Mouse (Mus musculus): Measurements from ENCODE around the gene H2-Ab1. TPM values are rescaled to one million over a fixed set of nuclear protein-coding genes. Genes with fewer than 3 reads are reported as not detected.

Gene H2-Ab1
- polyA plus RNA-seq, 1 experiment from 2014 or later = 28.5 TPM

DNA sequence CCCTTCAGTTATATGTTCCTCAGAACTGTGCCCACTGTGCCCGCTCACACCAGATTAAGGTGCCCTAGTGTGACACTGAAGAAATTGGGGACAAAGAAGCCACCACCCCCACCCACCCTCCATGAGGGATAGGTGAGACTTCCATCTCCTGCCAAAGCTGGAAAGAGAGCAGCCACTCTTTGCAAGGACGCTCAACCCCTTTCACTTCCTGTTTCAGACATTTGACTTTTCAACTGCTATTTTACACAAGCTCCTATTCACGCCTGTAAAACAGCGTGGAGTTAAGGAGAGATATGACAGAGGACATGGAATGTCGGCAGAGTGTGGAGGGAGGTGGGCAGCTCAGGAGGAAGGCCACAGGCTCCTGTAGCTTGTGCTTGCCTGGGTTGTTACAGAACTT lies 29.0 kb downstream of the H2-Ab1 start:
- no peak overlapping the region for H3K9ac ChIP-seq (ENCODE audit: low read depth, low read length)
- no peaks in the 10 kb centered on the region for H3K4me1 ChIP-seq (ENCODE audit: control insufficient read depth, insufficient read depth, low read length)
- H3K4me3 ChIP-seq (ENCODE audit: low read length) = no peak overlapping the region
- no peak for ATAC-seq
- no peaks in the 10 kb centered on the region for H3K27me3 ChIP-seq (replicated peaks; ENCODE audit: control insufficient read depth, insufficient read depth, low read length)
- H3K27ac ChIP-seq (ENCODE audit: low read length) = no peak overlapping the region
- 74% methylated on average over 5 of the region's 5 CpGs for WGBS
- no peak overlapping the region for H3K4me2 ChIP-seq (ENCODE audit: low read depth, low read length)
- no peaks in the 10 kb centered on the region for H3K36me3 ChIP-seq (ENCODE audit: control insufficient read depth, insufficient read depth, low read length)
- H3K9me3 ChIP-seq (ENCODE audit: control insufficient read depth, low read length) = no peaks in the 10 kb centered on the region

DNA sequence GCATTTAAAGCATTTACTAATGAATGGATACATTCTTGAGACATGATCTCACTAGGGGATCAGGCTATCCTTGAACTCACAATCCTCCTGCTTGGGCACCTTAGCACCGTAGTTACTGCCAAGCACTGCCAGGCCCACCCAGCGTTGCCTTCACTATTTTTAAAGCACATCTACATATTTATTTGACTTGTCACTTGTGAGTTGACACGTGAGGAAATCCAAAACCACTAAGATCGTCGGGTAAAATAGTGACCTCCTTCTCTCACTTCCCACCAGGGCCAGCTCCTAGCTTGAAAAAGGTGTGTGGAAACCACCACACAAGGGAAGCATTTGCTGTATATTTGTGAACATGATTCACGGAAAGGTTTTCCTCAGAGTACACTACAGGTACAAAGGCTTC lies 29.5 kb downstream of the H2-Ab1 start:
- Histone ChIP-seq H3K9ac (ENCODE audit: low read depth, low read length) (no peak overlapping the region), H3K4me1 (ENCODE audit: control insufficient read depth, insufficient read depth, low read length) (no peaks in the 10 kb centered on the region), H3K27ac (ENCODE audit: low read length) (no peak overlapping the region), H3K9me3 (ENCODE audit: control insufficient read depth, low read length) (no peaks in the 10 kb centered on the region), H3K36me3 (ENCODE audit: control insufficient read depth, insufficient read depth, low read length) (no peaks in the 10 kb centered on the region), H3K27me3 (replicated peaks; ENCODE audit: control insufficient read depth, insufficient read depth, low read length) (no peaks in the 10 kb centered on the region), H3K4me2 (ENCODE audit: low read depth, low read length) (no peak overlapping the region), H3K4me3 (ENCODE audit: low read length) (no peak overlapping the region)
- ATAC-seq = no peak
- WGBS = 61% methylated on average over 6 of the region's 6 CpGs

DNA sequence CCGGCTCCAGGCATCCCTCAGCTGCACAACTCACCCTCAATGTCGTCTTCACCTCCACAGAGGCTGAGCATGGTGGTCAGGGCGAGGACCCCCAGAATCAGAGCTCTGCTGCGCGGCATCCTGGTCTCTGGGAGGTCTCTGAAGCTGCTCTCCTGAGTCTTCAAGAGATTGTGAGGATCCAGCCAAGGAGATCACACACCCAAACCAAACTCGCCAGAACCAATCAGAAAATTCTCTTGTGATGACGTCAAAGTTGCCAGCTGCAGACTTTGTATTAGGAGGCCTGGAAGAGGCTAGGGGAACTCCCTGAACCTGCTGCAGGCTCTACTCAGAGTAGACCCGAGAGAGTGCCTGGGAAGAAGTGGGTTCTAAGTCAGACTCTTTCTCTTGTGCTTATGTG lies 30.2 kb downstream of the H2-Ab1 start, which contains the start of gene H2-Aa:
TSS of gene H2-Aa (minus strand) at position 176 of the 400 bp plus-strand sequence.
- Histone ChIP-seq H3K4me3 (ENCODE audit: low read length) (no peak within 1 kb of the TSS), H3K9me3 (ENCODE audit: control insufficient read depth, low read length) (no peaks in the 10 kb centered on the region), H3K36me3 (ENCODE audit: control insufficient read depth, insufficient read depth, low read length) (no peaks in the 10 kb centered on the region), H3K27ac (ENCODE audit: low read length) (no peak within 1 kb of the TSS), H3K4me2 (ENCODE audit: low read depth, low read length) (no peak within 1 kb of the TSS), H3K9ac (ENCODE audit: low read depth, low read length) (no peak within 1 kb of the TSS), H3K4me1 (ENCODE audit: control insufficient read depth, insufficient read depth, low read length) (no peaks in the 10 kb centered on the region), H3K27me3 (replicated peaks; ENCODE audit: control insufficient read depth, insufficient read depth, low read length) (no peaks in the 10 kb centered on the region)
- peak; percentile 79; the same call in 1 of the 2 replicates for ATAC-seq
- WGBS = 13% methylated on average over 8 of the region's 8 CpGs

DNA sequence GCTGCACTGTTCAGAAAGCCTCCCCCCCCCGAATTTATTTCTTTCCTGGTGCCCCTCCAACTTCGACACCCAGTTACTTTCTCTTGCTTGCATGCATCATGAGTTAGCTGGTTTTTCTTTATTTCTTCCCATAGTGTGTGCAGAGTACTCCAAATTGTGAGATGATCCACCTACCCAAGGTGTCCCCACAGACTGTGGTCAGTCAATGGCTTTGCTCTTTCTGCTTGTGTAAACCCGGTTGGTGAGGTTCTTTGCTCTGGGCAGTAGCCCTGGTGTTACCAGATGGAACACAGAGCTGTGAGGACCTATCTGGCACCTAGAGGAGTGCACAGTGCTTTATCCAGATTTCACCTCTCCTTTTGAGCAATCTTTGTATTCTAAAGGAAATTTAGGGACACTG lies 30.6 kb downstream of the H2-Ab1 start:
- no peak overlapping the region for H3K4me3 ChIP-seq (ENCODE audit: low read length)
- H3K4me1 ChIP-seq (ENCODE audit: control insufficient read depth, insufficient read depth, low read length) = no peaks in the 10 kb centered on the region
- 66% methylated on average over 3 of the region's 3 CpGs for WGBS
- no peak overlapping the region for H3K27ac ChIP-seq (ENCODE audit: low read length)
- H3K36me3 ChIP-seq (ENCODE audit: control insufficient read depth, insufficient read depth, low read length) = no peaks in the 10 kb centered on the region
- H3K9me3 ChIP-seq (ENCODE audit: control insufficient read depth, low read length) = no peaks in the 10 kb centered on the region
- H3K4me2 ChIP-seq (ENCODE audit: low read depth, low read length) = no peak overlapping the region
- no peaks in the 10 kb centered on the region for H3K27me3 ChIP-seq (replicated peaks; ENCODE audit: control insufficient read depth, insufficient read depth, low read length)
- ATAC-seq = no peak
- H3K9ac ChIP-seq (ENCODE audit: low read depth, low read length) = no peak overlapping the region

DNA sequence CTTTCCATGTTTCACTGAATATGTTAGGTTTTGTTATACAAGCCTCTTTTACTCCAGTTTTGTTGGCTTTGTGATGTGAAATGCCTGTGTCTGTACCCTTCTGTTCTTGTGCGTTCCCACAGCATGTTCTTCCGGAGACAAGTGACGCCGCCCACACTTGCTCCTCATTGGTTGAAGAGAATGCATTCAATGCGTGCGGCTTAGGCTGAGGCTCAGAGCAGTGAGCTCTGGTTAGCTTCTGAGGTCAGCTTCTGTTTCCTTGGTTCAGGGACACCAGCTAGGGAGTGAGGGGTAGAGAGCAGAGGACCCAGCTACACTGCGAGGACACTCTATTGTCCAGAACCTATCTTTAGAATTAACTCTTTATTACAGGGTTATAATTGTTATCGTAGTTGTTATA lies 34.1 kb downstream of the H2-Ab1 start:
- Histone ChIP-seq H3K36me3 (ENCODE audit: control insufficient read depth, insufficient read depth, low read length) (no peaks in the 10 kb centered on the region), H3K9ac (ENCODE audit: low read depth, low read length) (no peak overlapping the region), H3K4me2 (ENCODE audit: low read depth, low read length) (no peak overlapping the region), H3K27ac (ENCODE audit: low read length) (no peak overlapping the region), H3K4me1 (ENCODE audit: control insufficient read depth, insufficient read depth, low read length) (no peaks in the 10 kb centered on the region), H3K9me3 (ENCODE audit: control insufficient read depth, low read length) (no peaks in the 10 kb centered on the region), H3K27me3 (replicated peaks; ENCODE audit: control insufficient read depth, insufficient read depth, low read length) (no peaks in the 10 kb centered on the region), H3K4me3 (ENCODE audit: low read length) (no peak overlapping the region)
- WGBS = 16% methylated on average over 8 of the region's 8 CpGs
- ATAC-seq = peak; percentile 77

DNA sequence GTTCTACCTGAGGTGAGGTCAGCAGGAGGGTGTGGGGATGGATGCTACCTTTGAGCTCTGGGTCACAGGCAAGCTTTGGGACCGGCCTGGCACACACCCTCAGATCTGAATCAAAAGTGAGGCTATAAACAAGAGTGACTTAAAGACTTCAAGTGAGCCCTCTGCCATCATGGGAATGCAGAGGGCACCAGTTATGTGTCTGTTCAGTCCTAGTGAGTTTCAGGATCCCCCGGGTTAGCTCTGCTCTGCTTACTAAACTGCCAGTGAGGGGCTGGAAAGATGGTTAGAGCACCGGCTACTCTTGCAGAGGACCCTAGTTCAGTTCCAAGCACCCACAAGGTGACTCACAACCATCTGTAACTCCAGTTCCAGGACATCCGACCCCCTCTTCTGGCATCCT lies 35.1 kb downstream of the H2-Ab1 start:
- no peak overlapping the region for H3K4me3 ChIP-seq (ENCODE audit: low read length)
- H3K9me3 ChIP-seq (ENCODE audit: control insufficient read depth, low read length) = no peaks in the 10 kb centered on the region
- 85% methylated on average over 4 of the region's 4 CpGs for whole genome bisulfite sequencing
- H3K4me2 ChIP-seq (ENCODE audit: low read depth, low read length) = no peak overlapping the region
- no peak overlapping the region for H3K9ac ChIP-seq (ENCODE audit: low read depth, low read length)
- H3K27ac ChIP-seq (ENCODE audit: low read length) = no peak overlapping the region
- no peaks in the 10 kb centered on the region for H3K4me1 ChIP-seq (ENCODE audit: control insufficient read depth, insufficient read depth, low read length)
- no peaks in the 10 kb centered on the region for H3K36me3 ChIP-seq (ENCODE audit: control insufficient read depth, insufficient read depth, low read length)
- H3K27me3 ChIP-seq (replicated peaks; ENCODE audit: control insufficient read depth, insufficient read depth, low read length) = no peaks in the 10 kb centered on the region
- no peak for ATAC-seq

DNA sequence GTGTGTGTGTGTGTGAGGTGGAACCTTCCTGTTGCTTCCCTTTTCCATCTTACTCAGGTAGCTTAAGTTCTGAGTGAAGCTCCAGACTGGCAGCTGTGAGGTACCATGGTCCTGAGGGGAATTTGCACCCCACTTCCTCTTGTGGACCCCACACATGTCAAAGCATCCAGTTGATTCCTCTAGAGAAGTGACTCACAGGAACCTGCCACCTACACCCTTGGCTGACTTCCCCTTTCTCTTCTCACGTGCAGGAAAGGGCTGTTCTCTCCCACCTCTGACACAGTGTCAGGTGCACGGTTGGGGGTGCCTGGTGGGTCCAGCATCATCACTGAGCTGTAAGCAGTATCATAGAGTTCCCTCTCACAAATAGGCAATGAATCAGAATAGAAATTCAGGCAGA lies 36.0 kb downstream of the H2-Ab1 start:
- Histone ChIP-seq H3K36me3 (ENCODE audit: control insufficient read depth, insufficient read depth, low read length) (no peaks in the 10 kb centered on the region), H3K4me2 (ENCODE audit: low read depth, low read length) (no peak overlapping the region), H3K4me1 (ENCODE audit: control insufficient read depth, insufficient read depth, low read length) (no peaks in the 10 kb centered on the region), H3K9me3 (ENCODE audit: control insufficient read depth, low read length) (no peaks in the 10 kb centered on the region), H3K9ac (ENCODE audit: low read depth, low read length) (no peak overlapping the region), H3K4me3 (ENCODE audit: low read length) (no peak overlapping the region), H3K27ac (ENCODE audit: low read length) (no peak overlapping the region), H3K27me3 (replicated peaks; ENCODE audit: control insufficient read depth, insufficient read depth, low read length) (no peaks in the 10 kb centered on the region)
- WGBS = 61% methylated on average over 2 of the region's 2 CpGs
- no peak for ATAC-seq

DNA sequence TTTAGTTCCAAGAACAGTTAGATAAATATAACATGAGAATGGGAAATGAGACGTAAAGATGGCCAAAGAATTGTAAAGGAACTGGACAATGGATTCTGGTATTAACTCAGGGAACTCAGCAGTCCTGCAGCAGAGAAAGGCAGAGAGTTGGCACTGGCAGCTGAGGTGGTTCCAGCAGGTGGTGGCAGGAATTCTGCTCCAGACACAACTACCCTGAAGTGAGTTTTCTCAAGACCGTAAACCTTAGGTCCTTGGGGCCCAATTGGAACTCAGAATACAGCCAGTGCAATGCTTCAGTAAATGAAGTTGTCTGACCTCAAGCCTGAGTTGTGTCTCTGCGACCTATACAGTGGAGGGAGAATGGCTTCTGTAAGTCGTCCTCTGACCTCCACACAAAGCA lies 36.8 kb downstream of the H2-Ab1 start:
- H3K36me3 ChIP-seq (ENCODE audit: control insufficient read depth, insufficient read depth, low read length) = no peaks in the 10 kb centered on the region
- WGBS = 62% methylated on average over 4 of the region's 4 CpGs
- no peaks in the 10 kb centered on the region for H3K27me3 ChIP-seq (replicated peaks; ENCODE audit: control insufficient read depth, insufficient read depth, low read length)
- no peak for ATAC-seq
- H3K9ac ChIP-seq (ENCODE audit: low read depth, low read length) = no peak overlapping the region
- H3K27ac ChIP-seq (ENCODE audit: low read length) = no peak overlapping the region
- H3K9me3 ChIP-seq (ENCODE audit: control insufficient read depth, low read length) = no peaks in the 10 kb centered on the region
- H3K4me2 ChIP-seq (ENCODE audit: low read depth, low read length) = no peak overlapping the region
- H3K4me3 ChIP-seq (ENCODE audit: low read length) = no peak overlapping the region
- H3K4me1 ChIP-seq (ENCODE audit: control insufficient read depth, insufficient read depth, low read length) = no peaks in the 10 kb centered on the region

DNA sequence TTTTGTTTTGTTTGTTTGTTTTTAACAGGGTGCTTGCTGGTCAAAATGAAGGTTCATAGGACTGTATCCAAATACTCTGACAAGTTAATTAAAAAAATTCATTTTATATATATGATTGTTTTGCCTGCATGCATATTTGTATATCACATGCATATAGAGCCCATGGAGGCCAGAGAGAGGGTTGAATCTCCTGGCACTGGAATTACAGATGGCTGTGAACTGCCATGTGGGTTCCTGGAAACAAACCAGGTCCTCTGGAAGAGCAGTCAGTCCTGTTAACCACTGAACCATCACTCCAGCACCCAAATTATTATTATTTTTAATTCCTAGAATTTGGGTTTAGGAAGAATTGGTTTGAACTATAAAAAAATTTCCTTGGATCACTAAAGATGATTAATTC lies 37.8 kb downstream of the H2-Ab1 start:
- no peak overlapping the region for H3K27ac ChIP-seq (ENCODE audit: low read length)
- no peaks in the 10 kb centered on the region for H3K27me3 ChIP-seq (replicated peaks; ENCODE audit: control insufficient read depth, insufficient read depth, low read length)
- no peak overlapping the region for H3K4me3 ChIP-seq (ENCODE audit: low read length)
- no peak for ATAC-seq
- no peak overlapping the region for H3K4me2 ChIP-seq (ENCODE audit: low read depth, low read length)
- H3K9me3 ChIP-seq (ENCODE audit: control insufficient read depth, low read length) = no peaks in the 10 kb centered on the region
- no peak overlapping the region for H3K9ac ChIP-seq (ENCODE audit: low read depth, low read length)
- H3K36me3 ChIP-seq (ENCODE audit: control insufficient read depth, insufficient read depth, low read length) = no peaks in the 10 kb centered on the region
- no peaks in the 10 kb centered on the region for H3K4me1 ChIP-seq (ENCODE audit: control insufficient read depth, insufficient read depth, low read length)
